Mouse (Mus musculus): Measurements from ENCODE around the gene Pcgf2. TPM values are rescaled to one million over a fixed set of nuclear protein-coding genes. Genes with fewer than 3 reads are reported as not detected.
A peak's percentile ranks its signal among the peaks of the same experiment; 100 is the strongest.

The Pcgf2 gene
- total RNA-seq, 1 experiment from 2014 or later: 0.82 TPM

DNA sequence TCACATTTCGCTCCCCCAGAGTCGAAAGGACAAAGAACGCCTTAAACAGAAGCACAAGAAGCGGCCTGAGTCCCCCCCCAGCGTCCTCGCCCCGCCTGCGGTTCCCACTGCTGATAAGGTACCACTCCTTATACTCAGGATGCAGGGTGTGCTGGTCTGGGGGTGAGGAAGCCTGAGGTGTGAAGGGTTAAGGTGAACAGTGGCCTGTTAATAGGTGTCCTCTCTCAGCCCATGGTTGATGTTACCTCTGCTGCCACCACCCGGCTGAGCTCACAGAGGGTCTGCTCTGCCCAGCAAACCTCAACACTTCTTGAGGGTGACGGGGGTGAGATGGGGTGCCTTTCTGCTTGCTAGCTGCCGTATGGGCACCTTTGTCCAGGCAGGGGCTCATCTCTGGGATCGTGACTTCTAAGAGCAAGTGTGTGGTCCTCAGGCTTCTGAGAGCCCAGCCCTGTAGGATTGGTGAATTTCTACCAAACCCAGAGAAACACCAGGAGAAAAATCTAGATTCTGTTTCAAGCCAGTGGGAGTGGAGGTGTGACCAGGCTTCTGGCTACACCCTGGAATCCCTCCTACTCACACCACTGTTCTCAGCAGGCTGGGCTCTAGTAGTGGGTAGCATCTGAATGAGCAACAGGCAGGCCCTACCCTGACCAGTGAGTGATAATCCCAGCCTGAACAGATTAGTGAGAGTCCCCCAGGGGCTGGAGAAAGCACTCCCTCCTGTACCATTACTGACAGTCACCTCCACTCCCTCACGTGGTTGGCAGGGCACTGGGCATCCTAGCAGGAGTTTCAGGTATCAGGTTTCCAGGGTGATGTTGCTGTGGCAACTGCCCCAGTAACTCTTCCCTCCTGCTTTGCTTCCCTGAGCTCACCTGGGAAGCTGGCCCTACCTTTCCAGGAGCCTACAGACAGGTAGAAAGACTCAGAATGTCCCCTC, 29.8 kb downstream of the Pcgf2 start:
- no peak for ATAC-seq (replicated peaks; ENCODE audit: low read depth, poor library complexity, severe bottlenecking)

DNA sequence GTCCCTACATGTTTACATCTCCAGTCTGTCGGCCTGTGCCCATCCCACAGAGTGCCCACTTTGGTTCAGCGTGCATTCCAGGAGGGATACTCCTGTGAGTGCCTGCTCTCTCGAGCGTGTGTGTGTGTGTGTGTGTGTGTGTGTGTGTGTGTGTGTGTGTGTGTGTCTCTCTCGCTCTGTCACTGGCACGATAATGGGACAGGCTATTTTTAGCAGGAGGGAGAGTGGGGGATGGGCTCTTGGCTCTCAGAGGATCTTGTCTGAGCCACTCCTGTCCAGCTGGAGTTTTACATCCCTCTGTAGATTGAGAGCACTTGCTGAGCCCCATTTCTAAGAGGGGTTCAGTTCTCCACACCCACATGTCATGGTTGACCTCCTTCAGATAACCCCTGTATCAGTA, 30.5 kb downstream of the Pcgf2 start:
- ATAC-seq (replicated peaks; ENCODE audit: low read depth, poor library complexity, severe bottlenecking): no peak

DNA sequence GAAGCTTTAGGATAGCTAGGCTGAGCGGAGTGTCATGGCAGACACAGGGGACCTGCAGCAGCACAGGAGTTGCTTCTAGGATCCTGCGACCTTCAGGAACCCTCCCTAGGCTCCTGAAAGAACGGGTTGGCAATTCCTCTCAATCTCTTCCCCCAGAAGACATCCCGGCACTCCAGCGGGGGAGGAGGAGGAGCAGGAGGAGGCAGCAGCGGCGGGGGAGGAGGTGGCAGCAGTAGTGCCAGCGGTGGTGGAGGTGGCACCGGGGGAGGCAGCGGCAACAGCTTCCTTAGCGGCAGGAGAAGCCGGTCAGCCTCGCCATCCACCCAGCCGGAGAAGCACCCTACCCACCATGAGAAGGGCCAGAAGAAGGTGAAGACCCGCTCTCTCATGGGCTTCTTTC, 31.0 kb downstream of the Pcgf2 start:
- no peak for ATAC-seq (replicated peaks; ENCODE audit: low read depth, poor library complexity, severe bottlenecking)

DNA sequence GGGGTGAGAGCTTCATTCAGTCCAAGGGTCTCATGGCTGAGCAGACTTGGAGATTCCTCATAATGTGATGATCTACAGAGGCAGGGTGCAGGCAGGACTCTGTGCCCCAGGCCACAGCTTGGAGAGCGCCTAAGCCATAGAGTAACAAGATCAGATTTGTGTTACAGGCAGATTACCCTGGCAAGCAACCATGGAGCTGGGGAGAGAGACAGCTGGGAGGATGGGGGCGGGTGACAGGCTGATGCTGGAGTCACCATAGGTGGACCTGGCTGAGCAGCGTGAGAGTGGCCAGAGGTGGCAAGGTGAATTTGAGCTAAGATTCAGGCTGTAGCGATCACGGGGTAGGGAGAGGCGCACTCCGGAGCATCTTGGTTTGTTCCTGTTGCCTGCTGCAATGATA, 32.1 kb downstream of the Pcgf2 start:
- no peak for ATAC-seq (replicated peaks; ENCODE audit: low read depth, poor library complexity, severe bottlenecking)

DNA sequence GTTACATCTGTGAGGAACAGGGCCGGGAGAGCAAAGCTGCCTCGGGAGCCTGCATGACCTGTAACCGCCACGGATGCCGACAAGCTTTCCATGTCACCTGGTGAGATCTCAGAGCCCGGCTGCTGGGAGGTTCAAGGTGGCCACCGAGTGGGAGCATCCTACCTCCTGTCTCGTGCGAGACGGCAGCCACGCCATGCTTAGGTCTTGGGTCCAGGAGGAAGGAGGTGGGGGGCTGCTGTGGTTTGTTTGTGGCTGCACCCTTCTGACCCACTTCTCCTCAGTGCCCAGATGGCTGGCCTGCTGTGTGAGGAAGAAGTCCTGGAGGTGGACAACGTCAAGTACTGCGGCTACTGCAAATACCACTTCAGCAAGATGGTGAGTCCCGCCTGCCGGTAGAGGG, 33.5 kb downstream of the Pcgf2 start:
- ATAC-seq (replicated peaks; ENCODE audit: low read depth, poor library complexity, severe bottlenecking): no peak

DNA sequence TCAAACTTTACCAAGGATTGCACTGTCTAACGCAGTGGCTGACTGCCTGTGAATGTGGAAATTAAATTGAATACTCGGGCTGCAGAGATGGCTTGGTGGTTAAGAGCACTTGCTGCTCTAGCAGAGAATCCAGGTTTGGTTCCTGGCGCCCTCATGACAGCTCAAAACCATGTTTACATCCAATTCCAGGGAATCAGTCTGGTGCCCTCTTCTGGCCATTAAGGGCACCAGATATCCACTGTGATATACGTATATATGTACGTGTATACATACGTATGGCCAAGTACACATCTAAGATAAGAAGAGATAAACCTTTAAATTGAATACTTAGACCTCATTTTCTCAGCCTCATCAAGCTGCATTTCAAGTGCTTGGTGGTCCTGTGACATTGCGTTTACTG, 34.1 kb downstream of the Pcgf2 start:
- ATAC-seq (replicated peaks; ENCODE audit: low read depth, poor library complexity, severe bottlenecking): no peak

DNA sequence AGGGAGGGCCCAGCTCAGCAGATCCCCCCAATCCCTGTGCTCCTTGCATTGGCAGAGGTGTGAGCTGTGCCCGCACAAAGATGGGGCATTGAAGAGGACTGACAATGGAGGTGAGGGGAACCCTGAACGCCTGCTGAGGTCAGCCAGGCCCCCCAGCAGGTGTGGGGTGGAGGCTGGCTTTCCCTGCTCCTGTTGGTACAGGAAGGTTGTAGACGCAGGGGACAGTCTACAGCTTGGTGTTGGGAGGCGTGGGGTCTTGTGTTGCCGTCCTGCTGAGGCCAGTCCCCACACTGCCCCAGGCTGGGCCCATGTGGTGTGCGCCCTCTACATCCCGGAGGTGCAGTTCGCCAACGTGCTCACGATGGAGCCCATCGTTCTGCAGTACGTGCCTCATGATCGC, 34.9 kb downstream of the Pcgf2 start:
- no peak for ATAC-seq (replicated peaks; ENCODE audit: low read depth, poor library complexity, severe bottlenecking)

DNA sequence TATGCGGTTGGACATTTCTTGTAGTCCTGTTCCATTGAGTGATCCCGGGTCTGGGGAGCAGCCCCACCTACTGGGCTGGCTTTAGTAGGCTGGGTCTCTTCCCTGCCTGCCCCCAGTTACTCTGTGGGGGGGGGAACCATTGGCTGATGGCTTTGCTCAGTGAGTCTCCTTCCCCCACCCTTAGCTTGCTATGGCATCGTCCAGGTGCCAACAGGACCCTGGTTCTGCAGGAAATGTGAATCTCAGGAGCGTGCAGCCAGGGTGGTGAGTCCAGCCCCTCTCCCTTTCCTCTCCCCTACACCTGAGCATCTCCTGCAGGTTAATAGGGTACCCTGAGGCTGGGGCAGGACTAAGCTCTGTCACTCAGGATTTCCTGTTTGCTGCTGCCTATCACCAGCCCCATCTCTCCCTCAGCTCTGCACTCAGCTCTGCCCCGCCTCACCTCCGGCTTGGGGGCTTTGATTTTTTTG, 35.5 kb downstream of the Pcgf2 start:
- ATAC-seq (replicated peaks; ENCODE audit: low read depth, poor library complexity, severe bottlenecking): no peak

DNA sequence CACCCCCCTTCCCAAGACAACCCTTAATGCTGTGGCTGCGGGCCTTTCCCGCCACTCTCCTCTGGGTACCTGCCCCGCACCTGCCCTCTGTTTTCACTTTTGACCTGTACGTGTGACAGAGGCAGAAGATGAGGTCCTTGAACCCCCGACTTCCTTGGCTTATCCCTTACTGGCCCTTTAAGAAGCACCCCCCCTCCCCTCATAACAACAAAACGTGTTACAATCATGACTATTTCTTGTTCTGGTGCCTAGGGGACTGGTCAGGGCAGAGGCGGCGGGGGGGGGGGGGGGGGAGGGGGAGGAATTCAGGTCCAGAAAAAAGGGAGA, 36.0 kb downstream of the Pcgf2 start:
- no peak for ATAC-seq (replicated peaks; ENCODE audit: low read depth, poor library complexity, severe bottlenecking)

DNA sequence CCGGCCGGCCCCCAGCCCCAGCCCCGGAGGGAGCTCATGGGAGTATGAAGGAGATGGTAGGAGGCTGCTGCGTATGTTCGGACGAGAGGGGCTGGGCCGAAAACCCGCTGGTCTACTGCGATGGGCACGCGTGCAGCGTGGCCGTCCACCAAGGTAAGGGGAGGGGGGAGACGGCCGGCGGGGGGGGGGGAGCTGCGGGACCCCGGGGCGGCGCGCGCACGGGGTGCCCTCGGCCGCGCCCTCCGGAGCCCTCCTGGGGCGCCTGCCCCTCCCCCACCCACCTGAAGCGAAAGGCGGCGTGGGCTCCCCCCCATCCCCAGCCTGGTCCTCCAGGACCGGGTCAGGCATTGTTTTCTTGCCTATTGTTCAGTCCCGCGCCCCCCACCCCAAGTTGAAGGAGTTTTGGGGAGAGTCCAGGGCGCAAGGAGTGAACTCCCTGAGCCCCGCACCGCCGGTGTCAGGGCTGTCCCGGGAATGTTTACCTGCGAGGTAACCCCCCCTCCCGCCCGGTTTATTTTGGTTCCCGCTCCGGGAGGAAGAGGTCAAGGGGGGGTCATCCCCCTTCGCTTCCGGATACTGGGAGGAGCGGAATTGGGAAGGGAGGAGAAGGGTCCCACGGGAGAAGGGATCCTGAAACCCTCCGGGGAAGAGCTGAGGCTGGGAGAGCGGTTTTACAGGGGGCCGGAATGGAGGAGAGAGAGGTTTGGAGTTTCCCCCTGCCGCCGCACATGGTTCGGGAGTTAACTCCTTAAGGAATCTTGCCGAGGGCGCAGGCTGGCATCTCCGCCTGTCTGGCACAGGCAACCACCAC, 36.6 kb downstream of the Pcgf2 start:
- ATAC-seq (replicated peaks; ENCODE audit: low read depth, poor library complexity, severe bottlenecking): no peak

DNA sequence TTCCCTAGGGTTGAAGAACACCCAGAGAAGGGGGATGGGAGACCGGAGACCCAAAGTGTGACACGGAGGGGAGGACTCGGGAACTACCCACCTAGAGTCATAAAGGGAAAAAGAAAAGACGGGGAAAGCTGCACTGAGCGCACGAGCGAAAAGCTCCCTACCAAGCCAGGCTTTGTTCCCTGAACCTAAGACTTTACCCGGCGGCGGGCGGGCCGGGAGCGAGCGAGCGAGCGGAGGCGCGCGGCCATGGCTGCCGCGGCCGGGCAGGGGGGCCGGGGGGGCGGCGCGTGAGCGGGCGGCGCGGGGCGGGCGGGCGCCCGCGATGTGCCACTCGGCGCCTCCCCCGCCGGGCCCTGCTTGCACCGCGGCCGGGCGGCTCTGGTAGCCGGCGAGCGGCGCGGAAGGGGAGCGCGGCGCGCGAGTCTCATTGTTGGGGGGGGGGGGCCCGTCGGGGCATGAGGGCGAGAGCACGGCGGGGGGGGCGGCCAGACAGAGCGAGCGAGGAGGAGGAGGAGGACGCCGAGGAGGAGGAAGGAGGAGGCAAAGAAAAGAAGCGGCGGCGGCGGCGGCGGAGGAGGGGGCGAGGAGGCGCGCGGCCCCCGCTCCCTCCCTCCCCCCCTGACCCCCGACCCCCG, 37.3 kb downstream of the Pcgf2 start, which contains the start of gene Mllt6:
Mllt6 (plus strand) TSS at position 522 of the 635 bp plus-strand sequence.
- ATAC-seq (replicated peaks; ENCODE audit: low read depth, poor library complexity, severe bottlenecking): no peak

DNA sequence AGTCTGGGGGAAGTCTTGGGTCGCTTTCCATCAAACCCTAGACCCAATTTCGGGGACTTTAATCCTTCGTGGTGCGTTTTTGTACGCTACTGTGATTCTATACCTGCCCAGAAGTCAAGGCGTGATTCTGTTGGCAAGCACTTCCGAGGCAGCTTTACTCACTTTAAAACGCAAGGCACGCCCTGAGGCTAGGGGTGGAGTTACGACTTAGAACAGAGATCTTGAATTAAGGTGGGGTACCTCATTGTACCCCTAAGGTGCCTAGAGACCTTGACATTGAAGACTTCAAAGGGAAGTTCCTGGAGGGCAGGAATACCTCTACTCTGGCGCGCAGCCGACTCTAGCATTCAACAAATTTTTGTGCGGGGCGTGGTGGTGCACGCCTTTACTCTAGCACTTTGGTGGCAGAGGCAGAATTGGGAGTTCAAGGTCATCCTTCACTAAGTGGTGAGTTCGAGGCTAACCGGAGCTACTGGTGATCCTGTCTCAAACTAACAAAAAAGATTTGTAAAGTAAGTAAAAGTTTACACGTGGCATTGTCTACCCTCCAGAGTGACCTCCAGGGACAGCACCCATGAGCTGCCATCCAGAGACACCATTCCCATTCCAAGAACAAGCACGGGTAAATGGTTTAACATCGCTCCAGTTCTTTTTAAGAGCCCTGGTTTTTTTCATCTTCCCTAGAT, 37.9 kb downstream of the Pcgf2 start:
- ATAC-seq (replicated peaks; ENCODE audit: low read depth, poor library complexity, severe bottlenecking): no peak

DNA sequence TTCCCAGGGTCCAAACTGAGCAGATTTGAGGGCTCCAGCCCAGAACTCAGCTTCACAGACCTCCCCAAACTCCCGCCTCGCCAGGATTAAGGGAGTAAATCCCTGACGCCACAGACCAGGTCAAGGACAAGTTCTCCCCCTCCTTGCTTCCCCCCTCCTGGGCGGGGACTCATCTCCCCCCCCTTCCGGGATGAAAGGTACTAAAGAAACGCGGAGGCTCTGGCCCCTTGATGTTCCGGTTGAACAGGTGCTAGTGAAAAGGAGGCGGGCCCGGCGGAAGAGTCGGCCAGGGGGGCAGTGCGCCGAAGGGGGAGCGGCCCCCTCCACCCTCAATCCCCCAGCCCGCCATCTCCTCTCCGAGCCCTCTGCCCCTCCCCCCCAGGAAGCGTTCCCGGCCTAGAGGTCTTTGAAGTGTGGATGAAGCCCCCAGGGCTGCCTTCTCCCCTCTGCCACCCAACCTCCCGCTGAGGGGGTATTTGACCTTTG, 38.6 kb downstream of the Pcgf2 start:
- ATAC-seq (replicated peaks; ENCODE audit: low read depth, poor library complexity, severe bottlenecking): no peak

DNA sequence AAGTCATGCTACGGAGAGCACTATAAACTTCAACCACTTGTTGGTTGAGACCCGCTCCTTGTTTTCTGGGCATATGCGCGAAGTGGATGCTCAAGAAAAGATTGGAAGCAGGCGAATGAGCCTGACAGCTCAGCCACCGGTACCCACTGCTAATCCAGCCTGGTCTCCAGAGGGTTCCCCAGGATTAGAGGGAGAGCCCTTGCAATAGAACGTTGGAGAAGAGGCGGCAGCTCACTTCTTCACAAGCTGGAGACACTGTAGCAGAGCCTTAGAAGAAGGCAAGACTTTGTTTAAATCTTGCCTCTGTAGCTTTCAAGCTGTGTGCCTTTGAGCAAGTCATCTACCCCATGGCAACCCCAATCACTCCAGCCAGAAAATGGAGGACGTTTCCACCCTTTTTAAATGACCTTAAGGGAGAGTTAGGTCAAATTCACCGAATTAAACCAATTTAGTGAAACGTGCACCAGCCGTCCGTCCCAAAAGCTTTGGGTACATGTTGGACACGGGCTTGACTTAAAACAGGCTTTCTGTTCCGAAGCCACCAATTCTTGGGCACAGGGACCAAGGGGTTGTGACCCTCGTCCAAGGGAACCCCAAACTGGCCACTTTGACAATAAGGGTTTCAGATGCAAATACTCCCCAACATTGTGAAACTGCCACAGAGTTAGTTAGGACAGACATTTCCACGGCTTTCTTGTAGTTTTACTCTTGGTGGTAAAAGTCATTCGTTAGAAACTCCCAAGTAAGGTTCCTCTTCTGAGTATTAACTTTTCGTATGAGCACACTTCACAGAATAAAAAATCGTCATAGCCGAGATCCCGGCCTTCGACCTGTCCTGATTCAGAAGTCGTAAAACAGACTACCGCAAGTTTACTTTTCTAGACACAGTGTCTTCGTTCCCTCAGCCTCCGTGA, 39.3 kb downstream of the Pcgf2 start:
- no peak for ATAC-seq (replicated peaks; ENCODE audit: low read depth, poor library complexity, severe bottlenecking)

DNA sequence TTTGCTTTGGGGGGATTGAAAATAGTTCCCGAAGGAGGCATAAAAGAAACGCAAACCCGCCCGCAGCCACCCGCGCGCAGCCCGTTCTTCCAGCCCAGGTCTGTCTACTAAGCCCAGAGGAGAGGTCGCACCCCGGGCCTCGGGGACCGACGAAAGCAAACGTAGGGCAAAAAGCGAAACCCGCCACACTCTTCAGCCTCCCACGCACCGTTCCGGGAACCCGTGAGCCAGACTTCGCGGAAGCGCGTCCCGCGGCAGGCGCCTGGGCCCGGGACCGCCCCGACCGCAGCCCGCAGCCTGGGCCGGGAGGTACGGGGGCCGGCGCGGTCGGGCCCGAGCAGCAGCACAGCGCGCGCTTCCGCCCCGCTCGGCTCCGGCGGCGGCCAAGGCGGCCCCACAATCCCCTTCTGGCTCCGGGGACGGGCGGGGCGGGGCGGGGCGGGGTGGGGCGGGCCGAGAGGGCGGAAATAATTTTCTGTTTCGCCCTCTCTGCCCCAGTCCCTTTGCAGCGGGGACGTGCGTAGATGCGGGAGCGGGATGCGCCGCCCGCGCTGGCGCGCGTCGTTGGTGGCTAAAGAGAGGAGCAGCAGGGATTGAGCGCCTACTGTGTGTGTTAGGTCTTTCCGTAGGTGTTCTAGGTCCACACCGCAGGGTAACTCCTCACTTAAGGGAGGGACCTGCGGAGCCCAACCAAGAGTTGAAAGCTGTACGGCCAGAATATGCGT, 40.1 kb downstream of the Pcgf2 start:
- ATAC-seq (replicated peaks; ENCODE audit: low read depth, poor library complexity, severe bottlenecking): peak; percentile 35

DNA sequence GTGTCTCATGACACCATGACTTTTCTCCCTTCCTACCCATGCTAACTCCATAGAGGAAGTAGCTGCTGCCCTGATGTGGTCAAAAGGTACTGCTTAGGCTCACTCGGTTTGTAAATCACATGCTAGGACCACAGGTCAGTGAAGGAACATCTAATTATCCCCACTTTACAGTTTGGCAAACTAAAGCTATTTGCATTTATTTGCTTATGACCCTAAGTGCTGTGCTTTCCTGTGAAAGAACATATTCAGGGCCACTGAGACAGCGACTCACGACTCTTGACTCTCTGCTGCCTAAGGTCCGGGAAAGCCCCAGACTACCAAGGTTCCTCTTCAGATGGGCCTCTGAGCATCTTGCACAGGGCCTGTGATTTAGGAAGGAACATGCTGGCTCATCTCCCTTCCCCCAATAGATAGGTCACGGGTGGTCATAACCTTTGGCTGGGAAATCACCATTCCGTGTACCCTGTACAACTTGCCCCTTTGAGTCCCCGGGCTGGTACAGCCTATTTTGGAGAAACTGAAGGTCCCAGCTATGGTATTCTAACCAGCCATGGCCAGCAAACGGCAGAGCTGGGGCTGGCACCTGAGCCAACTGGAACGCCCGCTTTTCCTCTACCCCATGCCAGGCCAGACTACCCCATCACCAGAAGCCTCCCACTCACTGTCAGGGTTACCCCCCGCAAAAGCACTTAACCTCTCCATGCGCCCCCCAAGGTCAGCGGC, 40.9 kb downstream of the Pcgf2 start:
- ATAC-seq (replicated peaks; ENCODE audit: low read depth, poor library complexity, severe bottlenecking): peak; percentile 48

DNA sequence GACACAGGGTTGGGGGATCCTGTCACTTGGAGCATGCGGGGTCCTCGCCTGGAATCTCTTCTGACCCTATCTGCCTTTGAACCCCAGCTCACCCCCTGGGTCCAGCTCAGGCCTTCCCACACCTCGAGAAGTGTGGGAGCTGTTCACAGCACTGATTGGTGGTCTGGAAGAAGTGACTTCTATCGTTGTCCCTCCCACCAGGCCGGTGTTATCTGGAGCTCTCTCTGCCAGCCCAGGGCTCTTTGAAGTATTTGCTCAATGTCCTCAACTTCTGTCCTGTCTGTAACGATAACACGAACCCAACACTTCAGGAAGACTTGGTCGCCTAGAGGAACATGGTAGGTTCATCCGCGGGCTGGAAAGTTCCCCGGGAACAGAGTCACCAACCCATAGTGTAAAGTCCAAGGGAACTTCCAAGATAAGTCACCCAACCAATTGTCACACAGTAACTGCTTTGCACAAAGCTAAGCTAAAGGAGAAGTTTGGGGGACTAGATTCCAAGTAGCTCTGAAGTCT, 41.5 kb downstream of the Pcgf2 start:
- no peak for ATAC-seq (replicated peaks; ENCODE audit: low read depth, poor library complexity, severe bottlenecking)

Data from common myeloid progenitor, adult 5-6 weeks (primary cell).